Comparison of ENCODE assay signal across 14 mouse cellular contexts in the genomic region with DNA sequence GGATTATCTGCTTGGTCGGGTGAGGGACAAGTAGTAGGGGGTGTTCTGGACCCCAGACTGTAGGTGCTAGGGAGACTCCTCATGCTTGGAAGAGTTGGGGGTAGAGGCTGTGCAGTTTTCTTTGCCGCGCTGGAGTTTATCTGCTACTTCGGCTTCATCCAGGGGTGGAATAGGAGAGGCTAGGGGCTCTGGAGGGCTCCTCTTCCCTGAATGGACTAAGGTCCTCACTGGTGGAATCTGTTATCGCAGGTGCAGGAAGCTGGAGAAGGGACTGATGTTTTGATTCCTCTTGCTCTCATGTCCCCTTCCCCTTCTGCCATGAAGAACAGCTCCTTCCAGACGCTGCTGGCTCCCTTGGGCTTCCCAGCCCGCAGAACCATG. TPM values are rescaled to one million over a fixed set of nuclear protein-coding genes. Genes with fewer than 3 reads are reported as not detected.
A peak's percentile ranks its signal among the peaks of the same experiment; 100 is the strongest.
DNase-seq lines count a peak whose midpoint lies in the region; ATAC-seq and TF ChIP-seq lines count a peak whose summit lies in the region.
"Had no signal": no experiment of that assay in that cellular context is flagged by ENCODE, and none has a peak within 500 bp of the region (broad histone marks: within the 10 kb centered on the region; RNA-seq: fewer than 3 reads in every experiment).

No protein-coding gene starts in this region.

- no peak overlapping the region for H3K27ac ChIP-seq in layer of hippocampus, adult 2 months
- H3K27ac ChIP-seq in forebrain, postnatal 0 days (ENCODE audit: low read depth, low read length): no peak overlapping the region
- H3K27ac ChIP-seq in limb, embryonic 13.5 days: no peak overlapping the region
- H3K27ac ChIP-seq in neural tube, embryonic 14.5 days (ENCODE audit: low read depth, low read length): peak overlapping the region; percentile 16; the same call in 1 of the 2 replicates
- H3K27ac ChIP-seq: heart, adult 2 months had no signal

- H3K36me3 ChIP-seq in forebrain, postnatal 0 days (ENCODE audit: insufficient read depth): no peaks in the 10 kb centered on the region
- H3K36me3 ChIP-seq in limb, embryonic 13.5 days: no peaks in the 10 kb centered on the region
- no peaks in the 10 kb centered on the region for H3K36me3 ChIP-seq in neural tube, embryonic 14.5 days (ENCODE audit: control insufficient read depth, insufficient read depth, low read length)
- H3K36me3 ChIP-seq: G1E had no signal

- H3K9me3 ChIP-seq in forebrain, postnatal 0 days (ENCODE audit: low read length): no peaks in the 10 kb centered on the region
- peaks cover 5% of the 10 kb centered on the region; the same call in 1 of the 2 replicates for H3K9me3 ChIP-seq in limb, embryonic 13.5 days
- H3K9me3 ChIP-seq in neural tube, embryonic 14.5 days (ENCODE audit: control insufficient read depth, low read length): no peaks in the 10 kb centered on the region
- H3K9me3 ChIP-seq: G1E had no signal

- H3K9ac ChIP-seq in forebrain, postnatal 0 days: no peak overlapping the region
- no peak overlapping the region for H3K9ac ChIP-seq in limb, embryonic 13.5 days
- no peak overlapping the region for H3K9ac ChIP-seq in neural tube, embryonic 14.5 days (replicated peaks; ENCODE audit: low read depth, low read length)
- H3K9ac ChIP-seq: lung, embryonic 14.5 days had no signal

- no peaks in the 10 kb centered on the region for H3K27me3 ChIP-seq in forebrain, postnatal 0 days (ENCODE audit: insufficient read depth, low read length)
- H3K27me3 ChIP-seq in limb, embryonic 13.5 days: peaks cover 59% of the 10 kb centered on the region
- H3K27me3 ChIP-seq in neural tube, embryonic 14.5 days (ENCODE audit: control insufficient read depth, insufficient read depth, low read length): no peaks in the 10 kb centered on the region

- H3K4me2 ChIP-seq in forebrain, postnatal 0 days (ENCODE audit: low read depth): peak overlapping the region; percentile 32; the same call in 1 of the 2 replicates
- peak overlapping the region; percentile 48 for H3K4me2 ChIP-seq in limb, embryonic 13.5 days (replicated peaks)
- peak overlapping the region; percentile 24; the same call in 1 of the 2 replicates for H3K4me2 ChIP-seq in neural tube, embryonic 14.5 days (ENCODE audit: low read depth, low read length)

- DNase-seq in layer of hippocampus, adult 2 months (ENCODE audit: low spot score in 2 of 2): no peak
- DNase-seq in layer of hippocampus, postnatal 36 days: no peak
- DNase-seq in forebrain, postnatal 0 days: no peak
- DNase-seq in layer of hippocampus, postnatal 14 days (ENCODE audit: low spot score in 2 of 2): no peak
- no peak for DNase-seq in cerebellum, postnatal 14 days
- DNase-seq in layer of hippocampus, adult 8-10 months (ENCODE audit: low spot score in 2 of 2): no peak
- DNase-seq: heart, adult 2 months; thymus, adult 18-20 months had no signal

- H3K4me3 ChIP-seq in layer of hippocampus, adult 2 months: peak overlapping the region; percentile 15; the same call in 1 of the 2 replicates
- no peak overlapping the region for H3K4me3 ChIP-seq in forebrain, postnatal 0 days (ENCODE audit: low read depth, low read length)
- no peak overlapping the region for H3K4me3 ChIP-seq in limb, embryonic 13.5 days
- H3K4me3 ChIP-seq in neural tube, embryonic 14.5 days (ENCODE audit: low read depth, low read length): no peak overlapping the region
- H3K4me3 ChIP-seq: heart, adult 2 months had no signal

- no peak for TF ChIP-seq CTCF in layer of hippocampus, adult 2 months (conservative IDR thresholded peaks at IDR 0.05)
- TF ChIP-seq CTCF in forebrain, postnatal 0 days (IDR thresholded peaks at IDR 0.05; ENCODE audit: low read depth): no peak

- WGBS in forebrain, postnatal 0 days: 21% methylated on average over 7 of the region's 7 CpGs
- WGBS in limb, embryonic 13.5 days: 44% methylated on average over 7 of the region's 7 CpGs
- 19% methylated on average over 7 of the region's 7 CpGs for WGBS in neural tube, embryonic 14.5 days

- peaks cover 30% of the 10 kb centered on the region for H3K4me1 ChIP-seq in forebrain, postnatal 0 days (ENCODE audit: insufficient read depth)
- H3K4me1 ChIP-seq in limb, embryonic 13.5 days: peaks cover 24% of the 10 kb centered on the region
- H3K4me1 ChIP-seq in neural tube, embryonic 14.5 days (ENCODE audit: control insufficient read depth, insufficient read depth, low read length): peaks cover 36% of the 10 kb centered on the region

- ATAC-seq in forebrain, postnatal 0 days: no peak
- ATAC-seq in limb, embryonic 13.5 days (ENCODE audit: low FRiP score, low read depth): no peak
- peak; percentile 14; the same call in 1 of the 2 replicates for ATAC-seq in neural tube, embryonic 14.5 days (ENCODE audit: low read depth)

RNA-seq across cellular contexts. Expression of a gene that starts 47.1 kb away (rescaled TPM):
- total RNA-seq in layer of hippocampus, adult 2 months (2021): under 1 TPM; 0.20 to 0.26 TPM
- under 1 TPM in 1 of 2 experiments, not detected in 1; 0.15 TPM for total RNA-seq in layer of hippocampus, postnatal 36 days (2021)
- 0.14 and 0.23 TPM in 2 replicates for total RNA-seq in forebrain, postnatal 0 days (2014; rRNA removed)
- 0.08 and 0.18 TPM in 2 replicates for polyA plus RNA-seq in forebrain, postnatal 0 days (2015; fragmentation: Nextera tagmentation; extraction: Ambion mirVana)
- not detected in 2 replicates for polyA plus RNA-seq in limb, embryonic 13.5 days (2015; fragmentation: Nextera tagmentation; extraction: Ambion mirVana)
- polyA plus RNA-seq in neural tube, embryonic 14.5 days (2014; fragmentation: Nextera tagmentation; extraction: Ambion mirVana): not detected in 2 replicates
- total RNA-seq in layer of hippocampus, postnatal 14 days (2021): not detected
- under 1 TPM in 1 of 4 experiments, not detected in 3; 0.23 TPM for total RNA-seq in layer of hippocampus, adult 8-10 months (2022)
- total RNA-seq: adrenal gland, postnatal 36 days; heart, adult 2 months; hematopoietic stem cell, adult 5-6 weeks had no signal
- polyA plus RNA-seq: G1E had no signal
